Mouse (Mus musculus) thymus, adult 2 months (tissue): Measurements from ENCODE around the gene Ahnak.

Experiments
- CTCF ChIP-seq: fragments of 200-500 bp; IDR thresholded peaks from 2 replicates; pipeline ENCODE4 v1.5.1; 2012; ENCODE audit warnings: mild to moderate bottlenecking, control low read depth, low read length, moderate library complexity, borderline replicate concordance; ENCODE audit not compliant: control insufficient read depth, poor library complexity, insufficient read depth; ENCODE audit errors: extremely low read depth
- POLR2A ChIP-seq: fragments of 200-500 bp; IDR thresholded peaks from 2 replicates; pipeline ENCODE4 v1.6.1; 2012; ENCODE audit warnings: mild to moderate bottlenecking, low read length, control low read depth, moderate library complexity; ENCODE audit not compliant: control insufficient read depth, poor library complexity, insufficient read depth; ENCODE audit errors: extremely low read depth

DNA sequence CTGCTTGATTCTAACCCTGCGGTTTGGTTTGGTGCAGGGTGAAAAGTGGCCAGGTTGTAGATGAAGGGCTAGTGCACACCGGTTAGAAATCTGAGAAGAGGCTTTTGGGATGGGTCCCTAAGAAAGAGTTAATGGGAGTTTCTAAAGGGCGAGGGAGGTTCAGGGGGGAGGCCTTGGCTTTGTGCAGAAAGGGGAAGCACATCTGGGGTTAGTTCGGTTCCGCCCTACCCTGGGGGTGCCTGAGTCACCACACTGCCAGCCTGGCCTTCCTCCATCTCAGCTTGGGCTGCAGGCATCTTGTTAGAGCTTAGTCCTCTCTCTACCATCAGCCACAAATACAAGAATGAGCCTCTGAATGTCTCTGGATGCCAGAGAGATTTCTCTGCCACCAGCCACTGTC lies 8.3 kb upstream of the Ahnak start:
- TF ChIP-seq CTCF (no peak), POLR2A (no peak)
